Mouse (Mus musculus) spleen, adult 2 months (tissue): Measurements from ENCODE around the gene Cpsf4.

Source experiments
- CTCF ChIP-seq: fragments of 200-500 bp; IDR thresholded peaks from 2 replicates; pipeline ENCODE4 v1.5.1; 2011; ENCODE audit warnings: mild to moderate bottlenecking, inconsistent platforms; ENCODE audit not compliant: insufficient read depth, insufficient read length, insufficient replicate concordance; ENCODE audit errors: extremely low read depth
- POLR2A ChIP-seq: fragments of 200-500 bp; IDR thresholded peaks from 2 replicates; pipeline ENCODE4 v1.6.1; 2011; ENCODE audit warnings: low read depth, low read length, inconsistent platforms

DNA sequence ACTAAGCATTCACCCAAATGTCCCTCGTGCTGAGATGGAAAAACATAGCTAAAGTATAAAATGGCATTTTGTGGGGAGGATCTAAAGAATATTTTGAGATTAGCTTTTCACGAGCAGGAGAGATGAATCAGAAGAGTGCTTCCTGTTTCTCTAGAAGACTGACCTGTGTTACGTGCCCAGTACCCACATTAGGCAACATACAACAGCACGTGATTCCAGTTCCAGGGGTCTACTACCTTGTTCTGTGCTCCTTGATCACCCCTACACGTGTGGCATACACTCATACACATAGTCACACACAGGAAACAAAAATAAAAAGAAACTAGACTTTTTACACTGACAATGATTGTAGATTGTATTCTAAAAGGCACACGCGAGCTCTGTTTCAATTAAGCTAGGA, 33.4 kb downstream of the Cpsf4 start:
- TF ChIP-seq CTCF (no peak), POLR2A (no peak)
